Mouse (Mus musculus) olfactory bulb, adult 2 months (tissue): ENCODE measurements around the gene Usp49.

ENCODE experiments used
- CTCF ChIP-seq: fragments of 200-500 bp; IDR thresholded peaks from 2 replicates; pipeline ENCODE4 v1.5.1; 2012; ENCODE audit warnings: low read depth, mild to moderate bottlenecking, low read length, moderate library complexity; ENCODE audit not compliant: insufficient read depth
- POLR2A ChIP-seq: fragments of 200-500 bp; IDR thresholded peaks from 2 replicates; pipeline ENCODE4 v1.6.1; 2012; ENCODE audit warnings: mild to moderate bottlenecking, low read depth, low read length, moderate library complexity; ENCODE audit not compliant: insufficient read depth

DNA sequence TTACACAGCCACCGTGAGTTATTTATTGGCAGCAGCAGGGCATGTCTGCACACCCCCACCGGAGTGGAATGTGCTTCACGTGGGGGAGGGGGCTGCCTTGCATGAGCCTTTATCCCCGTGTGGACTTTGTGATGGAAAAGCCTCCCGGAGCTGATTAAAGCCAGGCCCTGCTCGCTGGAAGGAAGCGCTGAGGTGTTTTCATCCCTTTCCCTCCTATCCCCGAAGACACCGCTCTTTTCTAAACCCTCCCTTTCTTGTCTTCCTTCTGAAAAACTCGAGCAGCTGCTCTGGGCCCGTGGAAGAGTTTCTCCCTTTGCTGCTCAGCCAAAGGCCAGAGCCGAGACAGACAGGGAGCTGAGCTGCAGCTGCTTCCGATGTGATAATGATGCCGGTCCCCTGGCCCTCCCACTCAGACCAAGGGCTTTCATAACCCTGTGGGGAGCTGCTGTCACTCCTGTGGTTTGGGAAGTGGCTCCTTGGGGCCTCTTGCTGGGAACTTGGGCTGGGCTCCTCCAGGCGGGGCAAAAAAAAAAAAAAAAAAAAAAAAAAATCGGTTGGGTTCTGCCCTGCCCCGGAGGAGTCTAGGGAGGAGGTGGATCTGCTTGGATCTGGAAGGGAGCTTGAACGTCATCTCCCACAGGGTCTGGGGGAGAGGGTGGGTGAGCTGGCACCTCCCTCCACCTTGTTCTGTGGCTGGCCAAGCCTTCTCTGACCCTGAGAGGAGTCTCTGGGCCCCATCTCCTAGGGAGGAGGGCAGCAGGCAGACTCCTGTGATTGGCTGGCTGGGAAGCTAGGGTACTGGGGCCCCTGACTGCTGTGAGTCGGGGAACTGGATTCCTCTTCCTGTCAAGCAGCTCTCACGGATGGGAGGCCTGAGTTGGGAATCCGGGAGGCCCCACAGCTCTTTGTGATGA, 35.0 kb upstream of the Usp49 start:
- TF ChIP-seq CTCF = no peak
- no peak for TF ChIP-seq POLR2A
